Mouse (Mus musculus): ENCODE results near the gene Surf4.
"Not testable (repeated sequence)": the region's sequence is repeated elsewhere in the genome, so short reads cannot be mapped to it uniquely, and the experiment has no call there.

The Surf4 gene

GRCm38 (mm10) chr2:26902467-26903220 lies 31.1 kb downstream of the Surf4 start, which contains the start of gene Surf6:
TSS of gene Surf6 (minus strand) at chr2:26902879.
- DNase-seq (ENCODE audit: low read depth, low spot score), result peak; percentile 98

- no peak for DNase-seq (ENCODE audit: low read depth, low spot score)
Measured at GRCm38 (mm10) chr2:26901834-26902400, 31.8 kb downstream of the Surf4 start.

- DNase-seq (ENCODE audit: low read depth, low spot score), result no peak
Measured at GRCm38 (mm10) chr2:26900731-26901130, 33.0 kb downstream of the Surf4 start.

GRCm38 (mm10) chr2:26895898-26896297 lies 37.8 kb downstream of the Surf4 start:
- no peak for DNase-seq (ENCODE audit: low read depth, low spot score)

GRCm38 (mm10) chr2:26886170-26886569 lies 47.6 kb downstream of the Surf4 start:
- DNase-seq (ENCODE audit: low read depth, low spot score), result not testable (repeated sequence)

- not testable (repeated sequence) for DNase-seq (ENCODE audit: low read depth, low spot score)
Measured at GRCm38 (mm10) chr2:26885541-26885940, 48.2 kb downstream of the Surf4 start.

GRCm38 (mm10) chr2:26878571-26878970 lies 55.2 kb downstream of the Surf4 start:
- DNase-seq (ENCODE audit: low read depth, low spot score), result no peak

- no peak for DNase-seq (ENCODE audit: low read depth, low spot score)
Measured at GRCm38 (mm10) chr2:26870666-26871065, 63.1 kb downstream of the Surf4 start.
